Mouse (Mus musculus): Measurements from ENCODE around the gene Pou2f3.

DNA sequence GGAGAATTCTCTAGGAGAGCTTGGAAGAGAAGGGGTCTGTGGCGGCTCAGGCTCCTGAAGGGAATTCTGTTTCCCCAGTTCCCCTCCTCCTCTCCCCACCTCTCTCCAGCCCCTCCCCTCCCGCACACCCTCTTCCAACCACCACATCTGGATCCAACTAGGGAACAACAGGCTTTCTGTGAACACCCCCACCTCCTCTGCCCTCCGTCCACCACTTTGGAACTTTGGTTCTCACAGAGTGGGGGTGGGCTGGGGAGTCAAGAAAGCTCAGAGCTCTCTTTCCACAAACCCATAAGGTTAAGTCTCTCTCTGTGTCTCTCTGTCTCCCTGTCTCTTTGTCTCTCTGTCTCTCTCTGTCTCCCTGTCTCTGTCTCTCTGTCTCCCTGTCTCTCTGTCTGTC, 42.6 kb upstream of the Pou2f3 start:
- TF ChIP-seq CTCF (IDR thresholded peaks at IDR 0.05; ENCODE audit: low read depth, low read length) = no peak
- no peak for TF ChIP-seq GATA1 (IDR thresholded peaks at IDR 0.05; ENCODE audit: borderline replicate concordance, low read length)
- no peak for TF ChIP-seq POLR2AphosphoS5 (IDR thresholded peaks at IDR 0.05; ENCODE audit: insufficient replicate concordance, low read depth, low read length)
